Mouse (Mus musculus): ENCODE results near the gene Ap1s3. TPM values are rescaled to one million over a fixed set of nuclear protein-coding genes. Genes with fewer than 3 reads are reported as not detected.

The Ap1s3 gene
- polyA plus RNA-seq (2014; fragmentation: Illumina TruSeq; extraction: RNeasy Lipid Tissue Mini Kit (QIAGEN cat#74804); ENCODE audit: low read depth, low replicate concordance): 25.5 TPM

DNA sequence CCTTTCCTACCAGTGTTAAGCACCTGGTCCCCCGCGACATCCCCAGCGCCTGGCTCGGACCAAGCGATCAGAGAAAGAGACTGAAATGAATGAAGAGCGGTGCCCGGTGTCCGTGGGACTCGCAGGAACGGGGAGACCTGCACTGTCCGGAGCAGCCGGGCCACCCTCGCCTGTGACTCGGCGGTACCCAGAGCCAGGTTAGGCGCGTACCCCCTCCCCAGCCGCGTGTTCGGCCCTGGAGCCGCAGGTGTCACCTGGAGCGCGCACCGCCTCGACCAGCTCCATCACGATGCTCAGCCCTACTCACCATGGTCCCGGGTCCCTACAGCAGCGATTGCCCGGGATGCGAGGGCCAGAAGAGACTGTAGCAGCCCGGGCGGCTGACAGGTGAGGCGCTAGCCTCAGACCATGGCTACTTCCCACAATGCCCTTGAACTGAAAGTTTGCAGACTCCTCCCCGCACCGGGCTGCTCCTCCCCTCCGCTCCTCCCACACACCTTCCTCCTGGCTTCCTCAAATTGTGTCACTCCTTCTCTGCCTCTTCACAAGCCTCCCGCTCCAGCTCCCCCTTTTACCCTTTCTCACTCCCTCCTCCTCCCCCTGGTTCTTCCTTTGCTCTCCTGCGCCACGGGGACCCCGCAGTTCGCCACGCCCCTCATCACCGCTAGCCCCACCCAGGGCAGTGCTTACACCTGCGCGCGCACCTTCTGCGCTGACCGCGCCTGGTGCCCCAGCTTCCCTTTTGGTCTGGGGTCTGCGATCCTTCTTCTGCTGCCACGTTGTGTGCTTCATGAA is at the start of gene Ap1s3:
TSS of gene Ap1s3 (minus strand) at position 430 of the 795 bp plus-strand sequence.

Other genes with a start within 250 kb of the Ap1s3 start
- not detected for gene Scg2, start 231.9 kb downstream of the Ap1s3 start, polyA plus RNA-seq (2014; fragmentation: Illumina TruSeq; extraction: RNeasy Lipid Tissue Mini Kit (QIAGEN cat#74804); ENCODE audit: low read depth, low replicate concordance)
- gene Mrpl44, start 104.0 kb upstream of the Ap1s3 start, polyA plus RNA-seq (2014; fragmentation: Illumina TruSeq; extraction: RNeasy Lipid Tissue Mini Kit (QIAGEN cat#74804); ENCODE audit: low read depth, low replicate concordance): 26.7 TPM
- 11.0 TPM for gene Wdfy1, start 104.2 kb upstream of the Ap1s3 start, polyA plus RNA-seq (2014; fragmentation: Illumina TruSeq; extraction: RNeasy Lipid Tissue Mini Kit (QIAGEN cat#74804); ENCODE audit: low read depth, low replicate concordance)
- gene Serpine2, start 189.2 kb upstream of the Ap1s3 start, polyA plus RNA-seq (2014; fragmentation: Illumina TruSeq; extraction: RNeasy Lipid Tissue Mini Kit (QIAGEN cat#74804); ENCODE audit: low read depth, low replicate concordance): 31.4 TPM